Mouse (Mus musculus) gastrocnemius, postnatal 4 days (tissue): ENCODE results near the gene Cnih3. TPM values are rescaled to one million over a fixed set of nuclear protein-coding genes. Genes with fewer than 3 reads are reported as not detected.

Source experiments
- DNase-seq, 2 experiments: peaks; one replicate each; pipeline ENCODE4 v3.0.0; 2021 to 2022; ENCODE audit warnings: low spot score in 2 of 2, mixed read lengths in 2 of 2
- total RNA-seq, 2 experiments: library from RNA; stranded (reverse); gene quantifications; 2 replicates each; pipeline ENCODE4 v1.2.3; 2021

The Cnih3 gene
- total RNA-seq, 2 experiments from 2014 or later: 0.17 TPM; not detected in 1

- no peak for DNase-seq
Measured at GRCm38 (mm10) chr1:181352043-181352366, 423 bp upstream of the Cnih3 start.

GRCm38 (mm10) chr1:181353200-181354097, 1.0 kb downstream of the Cnih3 start:
- DNase-seq: peak in 1 of 2 experiments; percentile 19

- no peak for DNase-seq
Measured at GRCm38 (mm10) chr1:181355683-181356082, 3.3 kb downstream of the Cnih3 start.

GRCm38 (mm10) chr1:181357870-181358269, 5.4 kb downstream of the Cnih3 start:
- no peak for DNase-seq

- no peak for DNase-seq
Measured at GRCm38 (mm10) chr1:181358526-181358925, 6.1 kb downstream of the Cnih3 start.

- no peak for DNase-seq
Measured at GRCm38 (mm10) chr1:181360732-181361131, 8.3 kb downstream of the Cnih3 start.

- no peak for DNase-seq
Measured at GRCm38 (mm10) chr1:181364025-181364424, 11.6 kb downstream of the Cnih3 start.

- DNase-seq: no peak
Measured at GRCm38 (mm10) chr1:181365376-181365775, 12.9 kb downstream of the Cnih3 start.

GRCm38 (mm10) chr1:181368789-181369570, 16.6 kb downstream of the Cnih3 start:
- DNase-seq: no peak

- no peak for DNase-seq
Measured at GRCm38 (mm10) chr1:181370370-181370769, 17.9 kb downstream of the Cnih3 start.

GRCm38 (mm10) chr1:181371226-181371625, 18.8 kb downstream of the Cnih3 start:
- no peak for DNase-seq

- no peak for DNase-seq
Measured at GRCm38 (mm10) chr1:181372306-181372705, 19.9 kb downstream of the Cnih3 start.

GRCm38 (mm10) chr1:181374627-181375374, 22.4 kb downstream of the Cnih3 start:
- no peak for DNase-seq

- no peak for DNase-seq
Measured at GRCm38 (mm10) chr1:181376431-181376830, 24.0 kb downstream of the Cnih3 start.

- DNase-seq: peak in 1 of 2 experiments; percentile 40
Measured at GRCm38 (mm10) chr1:181379664-181380063, 27.2 kb downstream of the Cnih3 start.

GRCm38 (mm10) chr1:181381410-181382010, 29.1 kb downstream of the Cnih3 start:
- DNase-seq: no peak

- DNase-seq: no peak
Measured at GRCm38 (mm10) chr1:181389264-181389663, 36.8 kb downstream of the Cnih3 start.

GRCm38 (mm10) chr1:181392489-181392888, 40.1 kb downstream of the Cnih3 start:
- DNase-seq: no peak

GRCm38 (mm10) chr1:181393250-181394149, 41.1 kb downstream of the Cnih3 start:
- peak; percentile 66 to 72 for DNase-seq

GRCm38 (mm10) chr1:181395234-181395828, 42.9 kb downstream of the Cnih3 start:
- no peak for DNase-seq
